Mouse (Mus musculus) macrophage (primary cell): Measurements from ENCODE around the gene Zfp213. TPM values are rescaled to one million over a fixed set of nuclear protein-coding genes. Genes with fewer than 3 reads are reported as not detected.
"Not testable (repeated sequence)": the region's sequence is repeated elsewhere in the genome, so short reads cannot be mapped to it uniquely, and the experiment has no call there.

Experiments
- H3K27ac ChIP-seq: fragments of 350-480 bp; formaldehyde crosslinking; 2 replicates; pipeline ENCODE4 v1.9.0; 2021
- H3K36me3 ChIP-seq: fragments of 350-480 bp; formaldehyde crosslinking; 2 replicates; pipeline ENCODE4 v1.9.0; 2021; ENCODE audit errors: inconsistent target
- H3K4me3 ChIP-seq: fragments of 350-480 bp; formaldehyde crosslinking; 2 replicates; pipeline ENCODE4 v1.9.0; 2021; ENCODE audit errors: inconsistent target
- H3K79me2 ChIP-seq: fragments of 350-480 bp; formaldehyde crosslinking; 2 replicates; pipeline ENCODE4 v1.9.0; 2021; ENCODE audit errors: inconsistent target
- WGBS: methylation state at CpG from one replicate; pipeline ENCODE4 v1.1.7; 2026; ENCODE audit warnings: inconsistent platforms; ENCODE audit not compliant: missing documents; 5-methylcytosine and 5-hydroxymethylcytosine counted together
- polyA plus RNA-seq: library from polyadenylated mRNA; stranded (reverse); fragments of 250-400 nt; gene quantifications from 3 replicates; pipeline ENCODE4 v1.2.4, GENCODE M21; 2018; ENCODE audit warnings: inconsistent platforms

The Zfp213 gene
- polyA plus RNA-seq, 1 experiment from 2014 or later, result 1.9 TPM

DNA sequence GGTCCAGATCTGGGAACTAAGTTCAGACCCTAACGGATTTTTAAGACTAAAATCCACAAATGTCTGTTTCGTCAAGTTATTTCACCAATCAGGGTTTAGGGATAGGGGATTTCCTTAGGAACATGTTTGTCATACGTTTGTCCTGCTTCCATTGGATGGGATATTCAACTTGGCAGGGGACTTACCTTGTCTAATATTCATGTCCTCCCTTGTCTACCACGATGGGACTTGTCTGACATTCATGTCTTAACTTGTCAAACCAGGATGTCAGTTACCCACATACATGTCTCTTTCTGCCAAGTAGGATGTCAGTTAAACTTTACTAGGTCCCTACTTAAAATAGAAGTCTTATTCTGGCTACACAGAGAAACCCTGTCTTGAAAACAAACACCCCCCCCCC, 20.1 kb downstream of the Zfp213 start:
- Histone ChIP-seq H3K27ac (no peak overlapping the region), H3K4me3 (no peak overlapping the region), H3K79me2 (no peaks in the 10 kb centered on the region), H3K36me3 (no peaks in the 10 kb centered on the region)
- 74% methylated on average over 4 of the region's 4 CpGs for WGBS

DNA sequence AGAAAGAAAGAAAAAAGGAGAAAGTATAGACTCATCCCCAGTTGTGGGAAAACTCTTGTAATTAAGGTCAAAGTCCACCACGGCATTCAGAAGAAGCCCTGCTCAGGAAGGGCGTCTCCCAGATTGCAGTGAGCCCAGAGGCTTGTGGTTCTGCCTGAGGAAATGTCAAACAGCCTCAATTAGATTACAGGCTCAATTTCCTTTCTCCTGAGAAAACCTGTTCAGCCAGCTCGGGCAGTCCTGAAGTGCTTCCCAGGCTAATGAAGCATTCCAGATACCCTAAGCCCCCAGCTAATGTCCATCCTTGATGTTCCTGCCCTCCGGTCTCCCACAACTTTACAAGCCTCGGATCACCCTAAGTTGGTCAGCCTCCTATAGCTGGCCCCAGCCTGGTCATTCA, 20.7 kb downstream of the Zfp213 start:
- no peaks in the 10 kb centered on the region for H3K36me3 ChIP-seq
- WGBS, result 41% methylated on average over 5 of the region's 5 CpGs
- no peak overlapping the region for H3K27ac ChIP-seq
- H3K79me2 ChIP-seq, result no peaks in the 10 kb centered on the region
- no peak overlapping the region for H3K4me3 ChIP-seq

DNA sequence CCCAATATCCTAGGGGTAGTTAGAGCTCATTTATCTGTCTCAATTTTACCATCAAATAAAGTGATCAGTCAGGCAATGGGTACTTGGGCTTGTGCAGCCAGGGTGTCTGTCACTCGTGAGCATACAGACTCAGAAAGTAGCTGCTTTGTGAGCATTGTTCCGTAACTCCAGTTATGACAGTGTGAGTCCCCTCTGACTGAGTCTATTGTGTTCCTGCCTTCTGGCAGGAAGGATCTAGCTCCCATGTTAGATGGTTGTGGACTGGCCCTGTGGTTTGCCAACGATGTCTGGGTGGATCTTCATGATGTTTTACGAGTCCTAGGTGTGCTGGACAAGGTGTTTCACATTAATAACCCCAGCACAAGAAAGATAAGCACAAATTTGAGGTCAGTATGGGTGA, 21.2 kb downstream of the Zfp213 start:
- no peak overlapping the region for H3K27ac ChIP-seq
- H3K79me2 ChIP-seq, result no peaks in the 10 kb centered on the region
- no peaks in the 10 kb centered on the region for H3K36me3 ChIP-seq
- WGBS, result 62% methylated on average over 4 of the region's 4 CpGs
- H3K4me3 ChIP-seq, result no peak overlapping the region

GRCm38 (mm10) chr17:23542004-23542720, 21.9 kb downstream of the Zfp213 start:
- no peak overlapping the region for H3K27ac ChIP-seq
- no peaks in the 10 kb centered on the region for H3K36me3 ChIP-seq
- H3K79me2 ChIP-seq, result no peaks in the 10 kb centered on the region
- WGBS, result 32% methylated on average over 12 of the region's 12 CpGs
- H3K4me3 ChIP-seq, result no peak overlapping the region

GRCm38 (mm10) chr17:23540605-23541475, 23.2 kb downstream of the Zfp213 start:
- 72% methylated on average over 31 of the region's 31 CpGs for WGBS
- Histone ChIP-seq H3K36me3 (no peaks in the 10 kb centered on the region), H3K27ac (no peak overlapping the region), H3K4me3 (no peak overlapping the region), H3K79me2 (no peaks in the 10 kb centered on the region)

- Histone ChIP-seq H3K27ac (no peak overlapping the region), H3K36me3 (no peaks in the 10 kb centered on the region), H3K79me2 (no peaks in the 10 kb centered on the region), H3K4me3 (no peak overlapping the region)
- WGBS, result 78% methylated on average over 3 of the region's 3 CpGs
Measured at GRCm38 (mm10) chr17:23540106-23540505, 23.9 kb downstream of the Zfp213 start.

- 91% methylated on average over 5 of the region's 5 CpGs for WGBS
- H3K4me3 ChIP-seq, result no peak overlapping the region
- no peaks in the 10 kb centered on the region for H3K36me3 ChIP-seq
- H3K79me2 ChIP-seq, result no peaks in the 10 kb centered on the region
- H3K27ac ChIP-seq, result no peak overlapping the region
Measured at GRCm38 (mm10) chr17:23539608-23540007, 24.4 kb downstream of the Zfp213 start.

GRCm38 (mm10) chr17:23538299-23539015, 25.6 kb downstream of the Zfp213 start:
- H3K4me3 ChIP-seq, result no peak overlapping the region; the same call in 1 of the 2 replicates
- H3K79me2 ChIP-seq, result no peaks in the 10 kb centered on the region
- 27% methylated on average over 21 of the region's 21 CpGs for WGBS
- no peaks in the 10 kb centered on the region for H3K36me3 ChIP-seq
- no peak overlapping the region for H3K27ac ChIP-seq

GRCm38 (mm10) chr17:23537554-23538255, 26.3 kb downstream of the Zfp213 start:
- Histone ChIP-seq H3K79me2 (no peaks in the 10 kb centered on the region), H3K4me3 (no peak overlapping the region; the same call in 1 of the 2 replicates), H3K36me3 (no peaks in the 10 kb centered on the region), H3K27ac (no peak overlapping the region)
- 20% methylated on average over 26 of the region's 27 CpGs for WGBS

GRCm38 (mm10) chr17:23535046-23535788, 28.8 kb downstream of the Zfp213 start:
- WGBS, result 2% methylated on average over 13 of the region's 29 CpGs
- H3K36me3 ChIP-seq, H3K79me2 ChIP-seq: not testable (repeated sequence)
- Histone ChIP-seq H3K4me3 (peak overlapping the region; percentile 9; the same call in 1 of the 2 replicates), H3K27ac (peak overlapping the region; percentile 10; the same call in 1 of the 2 replicates)

- not testable (repeated sequence) for H3K36me3 ChIP-seq, H3K79me2 ChIP-seq, H3K27ac ChIP-seq
- 21% methylated on average over 7 of the region's 23 CpGs for WGBS
- H3K4me3 ChIP-seq, result peak overlapping the region; percentile 9; the same call in 1 of the 2 replicates
Measured at GRCm38 (mm10) chr17:23533591-23534490, 30.2 kb downstream of the Zfp213 start.

- not testable (repeated sequence) for H3K27ac ChIP-seq, H3K79me2 ChIP-seq, H3K4me3 ChIP-seq, H3K36me3 ChIP-seq
- 53% methylated on average over 1 of the region's 1 CpGs for WGBS
Measured at GRCm38 (mm10) chr17:23531408-23531807, 32.6 kb downstream of the Zfp213 start.
